Mouse (Mus musculus) kidney, embryonic 15.5 days (tissue): ENCODE measurements around the gene Actr8. TPM values are rescaled to one million over a fixed set of nuclear protein-coding genes. Genes with fewer than 3 reads are reported as not detected.

Experiments
- ATAC-seq: fragments of 200-750 bp; cut with Nextera tagmentation; replicated peaks from 2 replicates; pipeline ENCODE4 v1.8.0; 2017; ENCODE audit warnings: moderate TSS enrichment; ENCODE audit not compliant: low FRiP score
- H3K27ac ChIP-seq: fragments of 300-500 bp; sonication (generic); 2 replicates; pipeline ENCODE4 v1.5.1; 2015; ENCODE audit warnings: mild to moderate bottlenecking, inconsistent platforms
- H3K27me3 ChIP-seq: fragments of 300-500 bp; sonication (generic); 2 replicates; pipeline ENCODE4 v1.6.1; 2015; ENCODE audit warnings: inconsistent platforms
- H3K36me3 ChIP-seq: fragments of 300-500 bp; sonication (generic); 2 replicates; pipeline ENCODE4 v1.6.1; 2015; ENCODE audit warnings: inconsistent platforms
- H3K4me1 ChIP-seq: fragments of 300-500 bp; sonication (generic); 2 replicates; pipeline ENCODE4 v1.6.1; 2015; ENCODE audit warnings: inconsistent platforms
- H3K4me2 ChIP-seq: fragments of 300-500 bp; sonication (generic); 2 replicates; pipeline ENCODE4 v1.6.1; 2015; ENCODE audit warnings: moderate library complexity, mild to moderate bottlenecking, inconsistent platforms
- H3K4me3 ChIP-seq: fragments of 300-500 bp; sonication (generic); replicated peaks from 2 replicates; pipeline ENCODE4 v1.5.1; 2015; ENCODE audit warnings: mild to moderate bottlenecking, inconsistent platforms
- H3K9ac ChIP-seq: fragments of 300-500 bp; sonication (generic); 2 replicates; pipeline ENCODE4 v1.6.1; 2015; ENCODE audit warnings: mild to moderate bottlenecking, inconsistent platforms
- H3K9me3 ChIP-seq: fragments of 300-500 bp; sonication (generic); replicated peaks from 2 replicates; pipeline ENCODE4 v1.6.1; 2016; ENCODE audit warnings: inconsistent platforms
- WGBS: fragments of 180-500 bp; shearing (Covaris S2); methylation state at CpG from one replicate; pipeline ENCODE4 v1.1.7; 2015; ENCODE audit warnings: mixed read lengths; 5-methylcytosine and 5-hydroxymethylcytosine counted together
- polyA plus RNA-seq: library from polyadenylated mRNA; unstranded; fragments of >200 nt; fragmentation: Nextera tagmentation; extraction: Ambion mirVana; gene quantifications from 2 replicates; pipeline ENCODE4 v1.2.1, GENCODE M21; 2015

Actr8 gene
- polyA plus RNA-seq, 1 experiment from 2014 or later, result 71.2 TPM

GRCm38 (mm10) chr14:29968075-29968821 lies 9.9 kb upstream of the Actr8 start, which contains the start of gene Selenok:
Gene Selenok, plus strand, starts transcription at chr14:29968308.
- H3K4me2 ChIP-seq, result peak within 1 kb of the TSS; percentile 65
- H3K4me1 ChIP-seq, result peaks cover 11% of the 10 kb centered on the region
- no peaks in the 10 kb centered on the region for H3K9me3 ChIP-seq
- no peaks in the 10 kb centered on the region for H3K27me3 ChIP-seq
- peak; percentile 100 for ATAC-seq
- under 1% methylated on average over 49 of the region's 49 CpGs for WGBS
- H3K9ac ChIP-seq, result peak within 1 kb of the TSS; percentile 92
- peaks cover 35% of the 10 kb centered on the region for H3K36me3 ChIP-seq
- H3K4me3 ChIP-seq, result peak within 1 kb of the TSS; percentile 95
- H3K27ac ChIP-seq, result peak within 1 kb of the TSS; percentile 87

DNA sequence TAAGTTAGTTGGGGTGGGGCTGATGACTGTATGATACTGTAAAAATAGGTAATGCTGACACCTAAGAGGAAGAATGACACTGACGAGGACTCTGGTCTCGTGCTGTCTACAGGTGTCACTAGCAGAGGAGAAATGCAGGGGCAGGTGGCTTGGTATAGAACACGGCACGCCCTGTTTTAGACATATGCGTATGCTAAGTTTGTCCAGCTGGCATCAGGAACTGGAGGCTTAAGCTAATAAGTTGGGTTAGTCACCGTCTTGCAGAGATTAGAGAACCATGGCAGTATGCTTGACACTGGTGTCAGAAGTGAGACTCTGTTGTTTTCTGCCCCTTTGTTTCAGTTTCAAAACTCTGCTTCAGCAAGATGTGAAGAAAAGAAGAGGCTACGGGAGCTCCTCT lies 6.7 kb upstream of the Actr8 start:
- Histone ChIP-seq H3K36me3 (peaks cover 67% of the 10 kb centered on the region), H3K27ac (no peak overlapping the region), H3K4me1 (peaks cover 11% of the 10 kb centered on the region), H3K4me2 (no peak overlapping the region), H3K9ac (no peak overlapping the region), H3K27me3 (no peaks in the 10 kb centered on the region), H3K9me3 (no peaks in the 10 kb centered on the region), H3K4me3 (no peak overlapping the region)
- 93% methylated on average over 7 of the region's 7 CpGs for WGBS
- no peak for ATAC-seq

DNA sequence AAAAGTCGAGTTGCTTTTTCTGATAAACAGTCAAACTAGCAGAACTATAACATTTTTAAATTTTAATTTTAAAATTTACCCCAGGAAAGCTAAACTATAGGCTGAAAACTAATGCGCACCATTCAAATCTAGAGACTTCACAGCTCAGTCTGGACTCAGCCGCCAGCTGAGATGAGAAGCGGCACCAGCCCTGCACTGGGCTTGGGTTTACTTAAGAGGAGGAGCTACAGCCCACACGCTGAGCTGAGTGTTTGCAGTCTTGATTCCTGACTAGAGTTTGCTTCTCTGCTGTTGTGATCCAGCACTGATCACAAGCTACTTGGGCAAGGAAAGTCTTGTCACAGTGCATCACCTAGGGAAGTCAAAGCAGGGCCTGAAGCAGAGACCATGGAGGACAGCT lies 6.1 kb upstream of the Actr8 start:
- Histone ChIP-seq H3K9ac (no peak overlapping the region), H3K4me1 (peaks cover 11% of the 10 kb centered on the region), H3K27me3 (no peaks in the 10 kb centered on the region), H3K4me2 (no peak overlapping the region), H3K27ac (no peak overlapping the region), H3K4me3 (no peak overlapping the region), H3K9me3 (no peaks in the 10 kb centered on the region), H3K36me3 (peaks cover 72% of the 10 kb centered on the region)
- WGBS, result 88% methylated on average over 5 of the region's 5 CpGs
- no peak for ATAC-seq

DNA sequence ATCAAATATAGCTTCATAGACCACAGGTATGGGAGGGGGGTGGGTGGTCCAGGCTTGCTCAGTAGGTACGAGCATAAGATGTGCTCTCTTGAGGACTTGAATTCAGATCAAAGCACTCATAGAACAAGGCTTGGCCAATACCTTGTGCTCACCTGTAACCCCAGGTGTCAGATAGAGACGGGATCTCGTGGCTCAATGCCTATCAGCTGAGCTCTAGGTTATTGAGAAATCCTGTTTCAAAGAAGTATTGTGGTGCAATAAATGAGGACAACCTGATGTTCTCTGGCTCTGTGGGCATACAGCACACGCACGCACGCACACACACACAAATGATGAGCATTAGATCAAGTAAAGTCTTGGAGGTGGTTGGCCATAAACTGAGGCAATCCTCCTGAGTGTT lies 1.2 kb upstream of the Actr8 start:
- H3K27me3 ChIP-seq, result no peaks in the 10 kb centered on the region
- H3K9me3 ChIP-seq, result 0 out of 2 replicates have a peak, but pooled peaks cover 5% of the 10 kb centered on the region
- H3K9ac ChIP-seq, result no peak overlapping the region
- no peak for ATAC-seq
- H3K36me3 ChIP-seq, result peaks cover 74% of the 10 kb centered on the region
- no peak overlapping the region for H3K27ac ChIP-seq
- peaks cover 11% of the 10 kb centered on the region for H3K4me1 ChIP-seq
- no peak overlapping the region for H3K4me3 ChIP-seq
- H3K4me2 ChIP-seq, result no peak overlapping the region
- 96% methylated on average over 6 of the region's 6 CpGs for WGBS

GRCm38 (mm10) chr14:29980447-29981205 lies 2.5 kb downstream of the Actr8 start:
- 0 out of 2 replicates have a peak, but pooled peaks cover 5% of the 10 kb centered on the region for H3K9me3 ChIP-seq
- H3K36me3 ChIP-seq, result peaks cover 74% of the 10 kb centered on the region
- no peak overlapping the region for H3K27ac ChIP-seq
- no peak overlapping the region for H3K4me2 ChIP-seq
- ATAC-seq, result no peak
- peaks cover 11% of the 10 kb centered on the region for H3K4me1 ChIP-seq
- H3K4me3 ChIP-seq, result no peak overlapping the region
- 95% methylated on average over 10 of the region's 10 CpGs for WGBS
- H3K27me3 ChIP-seq, result no peaks in the 10 kb centered on the region
- no peak overlapping the region for H3K9ac ChIP-seq

DNA sequence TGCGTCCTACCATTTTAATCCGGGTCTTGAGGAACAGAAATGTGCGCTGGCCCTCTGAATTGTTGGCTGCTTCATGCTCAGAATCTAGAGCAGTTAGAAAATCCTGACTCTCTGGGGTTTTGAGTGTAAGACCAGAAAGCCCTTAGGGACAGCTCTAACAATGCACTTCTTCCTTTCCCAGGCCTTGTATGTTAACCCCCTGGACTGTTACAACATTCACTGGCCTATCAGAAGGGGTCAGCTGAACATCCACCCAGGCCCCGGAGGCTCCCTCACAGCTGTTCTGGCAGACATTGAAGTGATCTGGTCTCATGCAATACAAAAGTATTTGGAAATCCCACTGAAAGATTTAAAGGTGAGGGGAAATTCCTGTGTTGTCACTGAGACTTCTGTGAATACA lies 8.0 kb downstream of the Actr8 start:
- H3K4me2 ChIP-seq, result no peak overlapping the region
- no peaks in the 10 kb centered on the region for H3K4me1 ChIP-seq
- H3K27me3 ChIP-seq, result no peaks in the 10 kb centered on the region
- H3K4me3 ChIP-seq, result no peak overlapping the region
- H3K27ac ChIP-seq, result no peak overlapping the region
- H3K36me3 ChIP-seq, result peaks cover 100% of the 10 kb centered on the region
- 96% methylated on average over 4 of the region's 4 CpGs for WGBS
- H3K9me3 ChIP-seq, result no peaks in the 10 kb centered on the region
- no peak overlapping the region for H3K9ac ChIP-seq
- ATAC-seq, result no peak

DNA sequence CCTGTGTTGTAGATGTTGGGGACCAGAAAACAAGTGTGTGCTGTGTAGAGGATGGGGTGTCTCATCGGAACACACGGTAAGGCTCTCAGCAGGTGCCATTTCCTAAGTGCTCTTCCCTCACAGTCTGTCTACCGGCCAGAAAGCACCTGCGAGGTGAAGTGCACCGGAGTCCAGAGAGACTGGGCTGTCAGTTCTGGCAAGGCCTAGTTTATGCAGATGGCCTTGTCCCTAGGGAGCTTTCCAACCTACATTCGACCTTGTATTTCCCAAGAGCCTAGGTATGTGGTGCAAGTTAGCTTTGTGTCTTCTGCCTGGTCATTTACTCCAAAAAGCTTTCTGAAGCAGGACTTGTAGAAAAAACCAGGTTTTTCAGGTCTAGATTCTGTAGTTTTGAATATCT lies 9.1 kb downstream of the Actr8 start:
- no peak for ATAC-seq
- Histone ChIP-seq H3K36me3 (peaks cover 100% of the 10 kb centered on the region), H3K4me3 (no peak overlapping the region), H3K4me1 (no peaks in the 10 kb centered on the region), H3K9me3 (no peaks in the 10 kb centered on the region), H3K27me3 (no peaks in the 10 kb centered on the region), H3K4me2 (no peak overlapping the region), H3K9ac (no peak overlapping the region), H3K27ac (no peak overlapping the region)
- 96% methylated on average over 6 of the region's 6 CpGs for WGBS

- 88% methylated on average over 9 of the region's 9 CpGs for WGBS
- H3K4me2 ChIP-seq, result no peak overlapping the region
- H3K27me3 ChIP-seq, result no peaks in the 10 kb centered on the region
- no peak overlapping the region for H3K9ac ChIP-seq
- H3K36me3 ChIP-seq, result peaks cover 100% of the 10 kb centered on the region
- H3K4me1 ChIP-seq, result no peaks in the 10 kb centered on the region
- no peak overlapping the region for H3K27ac ChIP-seq
- H3K4me3 ChIP-seq, result no peak overlapping the region
- no peak for ATAC-seq
- H3K9me3 ChIP-seq, result no peaks in the 10 kb centered on the region
Measured at GRCm38 (mm10) chr14:29987739-29988138, 9.6 kb downstream of the Actr8 start.

DNA sequence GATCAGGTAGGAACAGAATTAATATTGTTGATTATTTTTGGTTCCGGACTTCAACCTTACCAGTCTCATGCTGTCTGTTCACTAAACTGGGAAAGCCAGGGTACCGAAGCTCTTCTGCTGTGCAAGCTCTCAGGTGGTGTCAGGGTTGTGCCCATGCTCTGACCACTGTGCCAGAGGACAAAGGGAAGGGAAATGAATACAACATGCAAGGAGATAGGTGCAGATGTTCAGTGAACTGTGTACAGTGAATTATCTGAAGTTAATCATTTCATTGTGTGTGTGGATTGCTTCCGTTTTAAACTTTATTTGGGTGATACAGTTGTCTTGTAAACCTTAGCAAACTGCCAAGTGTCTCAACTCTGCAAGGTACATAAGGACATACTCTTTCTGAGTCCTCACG lies 10.2 kb downstream of the Actr8 start:
- H3K9me3 ChIP-seq, result no peaks in the 10 kb centered on the region
- H3K27ac ChIP-seq, result no peak overlapping the region
- H3K9ac ChIP-seq, result no peak overlapping the region
- no peaks in the 10 kb centered on the region for H3K4me1 ChIP-seq
- no peak for ATAC-seq
- H3K4me2 ChIP-seq, result no peak overlapping the region
- whole genome bisulfite sequencing, result 94% methylated on average over 4 of the region's 4 CpGs
- no peaks in the 10 kb centered on the region for H3K27me3 ChIP-seq
- H3K36me3 ChIP-seq, result peaks cover 100% of the 10 kb centered on the region
- no peak overlapping the region for H3K4me3 ChIP-seq

- Histone ChIP-seq H3K9ac (no peak overlapping the region), H3K4me1 (0 out of 2 replicates have a peak, but pooled peaks cover 3% of the 10 kb centered on the region), H3K27ac (no peak overlapping the region), H3K4me3 (no peak overlapping the region), H3K36me3 (peaks cover 79% of the 10 kb centered on the region), H3K4me2 (no peak overlapping the region), H3K9me3 (no peaks in the 10 kb centered on the region), H3K27me3 (no peaks in the 10 kb centered on the region)
- ATAC-seq, result no peak
- 90% methylated on average over 4 of the region's 4 CpGs for WGBS
Measured at GRCm38 (mm10) chr14:29994976-29995375, 16.8 kb downstream of the Actr8 start.

- H3K4me2 ChIP-seq, result no peak overlapping the region
- WGBS, result 78% methylated on average over 11 of the region's 11 CpGs
- no peaks in the 10 kb centered on the region for H3K9me3 ChIP-seq
- 0 out of 2 replicates have a peak, but pooled peaks cover 3% of the 10 kb centered on the region for H3K4me1 ChIP-seq
- H3K4me3 ChIP-seq, result no peak overlapping the region
- H3K27ac ChIP-seq, result peak overlapping the region; percentile 54; the same call in 1 of the 2 replicates
- no peak overlapping the region for H3K9ac ChIP-seq
- peak; percentile 90 for ATAC-seq
- peaks cover 67% of the 10 kb centered on the region for H3K36me3 ChIP-seq
- no peaks in the 10 kb centered on the region for H3K27me3 ChIP-seq
Measured at GRCm38 (mm10) chr14:29996000-29996751, 18.0 kb downstream of the Actr8 start.

DNA sequence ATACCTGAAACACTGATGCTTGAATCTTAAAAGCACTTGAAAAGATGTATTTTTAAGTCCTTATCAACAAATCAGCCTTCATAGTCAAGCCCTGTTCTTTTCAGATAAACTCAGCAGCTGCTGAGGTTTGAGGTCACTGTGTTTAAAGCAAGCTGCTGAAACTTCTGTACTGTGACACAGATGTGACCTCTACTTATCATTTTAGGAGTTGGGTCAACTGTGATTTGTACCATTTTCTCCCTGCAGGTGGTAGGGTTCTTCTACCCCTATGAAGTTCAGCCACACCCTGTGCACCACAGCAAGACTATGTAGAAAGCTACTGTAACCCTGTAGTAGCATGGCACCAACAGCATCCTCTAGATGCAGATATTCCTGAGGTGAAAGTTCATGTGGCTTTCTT lies 19.2 kb downstream of the Actr8 start:
- no peak for ATAC-seq
- no peak overlapping the region for H3K4me3 ChIP-seq
- H3K9me3 ChIP-seq, result no peaks in the 10 kb centered on the region
- no peaks in the 10 kb centered on the region for H3K27me3 ChIP-seq
- no peak overlapping the region for H3K27ac ChIP-seq
- H3K4me2 ChIP-seq, result no peak overlapping the region
- 0 out of 2 replicates have a peak, but pooled peaks cover 3% of the 10 kb centered on the region for H3K4me1 ChIP-seq
- H3K36me3 ChIP-seq, result peaks cover 56% of the 10 kb centered on the region
- no peak overlapping the region for H3K9ac ChIP-seq
